Mouse (Mus musculus): ENCODE measurements around the gene Olfm1. TPM values are rescaled to one million over a fixed set of nuclear protein-coding genes. Genes with fewer than 3 reads are reported as not detected.
A peak's percentile ranks its signal among the peaks of the same experiment; 100 is the strongest.

Olfm1 gene
- polyA plus RNA-seq, 1 experiment from 2014 or later, result 6.9 TPM

- no peak overlapping the region for H3K27ac ChIP-seq
- no peaks in the 10 kb centered on the region for H3K9me3 ChIP-seq (replicated peaks)
- H3K36me3 ChIP-seq, result no peaks in the 10 kb centered on the region
- H3K4me3 ChIP-seq, result no peak overlapping the region
- peaks cover 22% of the 10 kb centered on the region for H3K4me1 ChIP-seq (replicated peaks)
- H3K9ac ChIP-seq, result no peak overlapping the region
- H3K27me3 ChIP-seq, result 0 out of 2 replicates have a peak, but pooled peaks cover 2% of the 10 kb centered on the region
- no peak overlapping the region for H3K4me2 ChIP-seq
- ATAC-seq (replicated peaks; ENCODE audit: insufficient number of reproducible peaks, insufficient read depth, low FRiP score, low read depth), result no peak
- 70% methylated on average over 5 of the region's 5 CpGs for WGBS
Measured at GRCm38 (mm10) chr2:28216211-28216775, 23.5 kb downstream of the Olfm1 start.

GRCm38 (mm10) chr2:28217783-28218182, 25.0 kb downstream of the Olfm1 start:
- no peak for ATAC-seq (replicated peaks; ENCODE audit: insufficient number of reproducible peaks, insufficient read depth, low FRiP score, low read depth)
- Histone ChIP-seq H3K4me2 (no peak overlapping the region), H3K4me1 (replicated peaks) (peaks cover 22% of the 10 kb centered on the region), H3K9ac (no peak overlapping the region), H3K9me3 (replicated peaks) (no peaks in the 10 kb centered on the region), H3K27me3 (0 out of 2 replicates have a peak, but pooled peaks cover 2% of the 10 kb centered on the region), H3K4me3 (no peak overlapping the region), H3K27ac (no peak overlapping the region), H3K36me3 (no peaks in the 10 kb centered on the region)
- 73% methylated on average over 1 of the region's 1 CpGs for WGBS

- 0 out of 2 replicates have a peak overlapping the region, but pooled peaks have one; percentile 14 for H3K4me2 ChIP-seq
- peaks cover 22% of the 10 kb centered on the region for H3K4me1 ChIP-seq (replicated peaks)
- ATAC-seq (replicated peaks; ENCODE audit: insufficient number of reproducible peaks, insufficient read depth, low FRiP score, low read depth), result peak; percentile 81
- no peaks in the 10 kb centered on the region for H3K9me3 ChIP-seq (replicated peaks)
- WGBS, result 31% methylated on average over 7 of the region's 7 CpGs
- no peaks in the 10 kb centered on the region for H3K36me3 ChIP-seq
- H3K9ac ChIP-seq, result no peak overlapping the region
- H3K4me3 ChIP-seq, result no peak overlapping the region
- peak overlapping the region; percentile 73 for H3K27ac ChIP-seq
- H3K27me3 ChIP-seq, result no peaks in the 10 kb centered on the region; the same call in 1 of the 2 replicates
Measured at GRCm38 (mm10) chr2:28218651-28219356, 26.0 kb downstream of the Olfm1 start.

- Histone ChIP-seq H3K4me3 (no peak overlapping the region), H3K9ac (no peak overlapping the region), H3K36me3 (no peaks in the 10 kb centered on the region), H3K27ac (peak overlapping the region; percentile 73), H3K4me1 (replicated peaks) (peaks cover 22% of the 10 kb centered on the region), H3K27me3 (no peaks in the 10 kb centered on the region; the same call in 1 of the 2 replicates), H3K9me3 (replicated peaks) (no peaks in the 10 kb centered on the region), H3K4me2 (no peak overlapping the region)
- 96% methylated on average over 1 of the region's 1 CpGs for WGBS
- no peak for ATAC-seq (replicated peaks; ENCODE audit: insufficient number of reproducible peaks, insufficient read depth, low FRiP score, low read depth)
Measured at GRCm38 (mm10) chr2:28219625-28220024, 26.8 kb downstream of the Olfm1 start.

GRCm38 (mm10) chr2:28221803-28222202, 29.0 kb downstream of the Olfm1 start:
- 41% methylated on average over 2 of the region's 2 CpGs for WGBS
- peaks cover 22% of the 10 kb centered on the region for H3K4me1 ChIP-seq (replicated peaks)
- H3K27ac ChIP-seq, result no peak overlapping the region
- H3K27me3 ChIP-seq, result peaks cover 8% of the 10 kb centered on the region; the same call in 1 of the 2 replicates
- no peaks in the 10 kb centered on the region for H3K9me3 ChIP-seq (replicated peaks)
- H3K36me3 ChIP-seq, result no peaks in the 10 kb centered on the region
- no peak overlapping the region for H3K9ac ChIP-seq
- H3K4me2 ChIP-seq, result no peak overlapping the region
- H3K4me3 ChIP-seq, result no peak overlapping the region
- no peak for ATAC-seq (replicated peaks; ENCODE audit: insufficient number of reproducible peaks, insufficient read depth, low FRiP score, low read depth)

GRCm38 (mm10) chr2:28224819-28225218, 32.0 kb downstream of the Olfm1 start:
- Histone ChIP-seq H3K27ac (no peak overlapping the region), H3K4me2 (no peak overlapping the region), H3K9me3 (replicated peaks) (no peaks in the 10 kb centered on the region), H3K9ac (no peak overlapping the region), H3K4me3 (no peak overlapping the region), H3K36me3 (no peaks in the 10 kb centered on the region), H3K27me3 (peaks cover 8% of the 10 kb centered on the region; the same call in 1 of the 2 replicates), H3K4me1 (replicated peaks) (peaks cover under 1% of the 10 kb centered on the region; the same call in 1 of the 2 replicates)
- 51% methylated on average over 5 of the region's 5 CpGs for WGBS
- no peak for ATAC-seq (replicated peaks; ENCODE audit: insufficient number of reproducible peaks, insufficient read depth, low FRiP score, low read depth)

- Histone ChIP-seq H3K36me3 (no peaks in the 10 kb centered on the region), H3K27ac (no peak overlapping the region), H3K9me3 (replicated peaks) (no peaks in the 10 kb centered on the region), H3K27me3 (peaks cover 8% of the 10 kb centered on the region; the same call in 1 of the 2 replicates), H3K4me2 (no peak overlapping the region), H3K4me3 (no peak overlapping the region), H3K4me1 (replicated peaks) (no peaks in the 10 kb centered on the region), H3K9ac (no peak overlapping the region)
- WGBS, result 36% methylated on average over 3 of the region's 3 CpGs
- ATAC-seq (replicated peaks; ENCODE audit: insufficient number of reproducible peaks, insufficient read depth, low FRiP score, low read depth), result no peak
Measured at GRCm38 (mm10) chr2:28225906-28226305, 33.1 kb downstream of the Olfm1 start.

- 71% methylated on average over 5 of the region's 5 CpGs for WGBS
- no peak for ATAC-seq (replicated peaks; ENCODE audit: insufficient number of reproducible peaks, insufficient read depth, low FRiP score, low read depth)
- H3K27ac ChIP-seq, result no peak overlapping the region
- no peak overlapping the region for H3K4me2 ChIP-seq
- no peaks in the 10 kb centered on the region for H3K36me3 ChIP-seq
- H3K4me3 ChIP-seq, result no peak overlapping the region
- H3K9me3 ChIP-seq (replicated peaks), result no peaks in the 10 kb centered on the region
- no peak overlapping the region for H3K9ac ChIP-seq
- H3K27me3 ChIP-seq, result peaks cover 8% of the 10 kb centered on the region; the same call in 1 of the 2 replicates
- no peaks in the 10 kb centered on the region for H3K4me1 ChIP-seq (replicated peaks)
Measured at GRCm38 (mm10) chr2:28226971-28227370, 34.2 kb downstream of the Olfm1 start.

- no peak overlapping the region for H3K9ac ChIP-seq
- H3K4me3 ChIP-seq, result no peak overlapping the region
- no peak for ATAC-seq (replicated peaks; ENCODE audit: insufficient number of reproducible peaks, insufficient read depth, low FRiP score, low read depth)
- no peaks in the 10 kb centered on the region for H3K9me3 ChIP-seq (replicated peaks)
- H3K27ac ChIP-seq, result no peak overlapping the region
- H3K27me3 ChIP-seq, result peaks cover 8% of the 10 kb centered on the region; the same call in 1 of the 2 replicates
- no peaks in the 10 kb centered on the region for H3K4me1 ChIP-seq (replicated peaks)
- no peaks in the 10 kb centered on the region for H3K36me3 ChIP-seq
- 47% methylated on average over 8 of the region's 8 CpGs for WGBS
- no peak overlapping the region for H3K4me2 ChIP-seq
Measured at GRCm38 (mm10) chr2:28227589-28228191, 34.9 kb downstream of the Olfm1 start.

- WGBS, result 82% methylated on average over 4 of the region's 4 CpGs
- H3K27me3 ChIP-seq, result 0 out of 2 replicates have a peak, but pooled peaks cover 11% of the 10 kb centered on the region
- no peak for ATAC-seq (replicated peaks; ENCODE audit: insufficient number of reproducible peaks, insufficient read depth, low FRiP score, low read depth)
- no peak overlapping the region for H3K9ac ChIP-seq
- no peaks in the 10 kb centered on the region for H3K36me3 ChIP-seq
- H3K4me3 ChIP-seq, result no peak overlapping the region
- no peaks in the 10 kb centered on the region for H3K9me3 ChIP-seq (replicated peaks)
- H3K4me2 ChIP-seq, result no peak overlapping the region
- H3K27ac ChIP-seq, result no peak overlapping the region
- no peaks in the 10 kb centered on the region for H3K4me1 ChIP-seq (replicated peaks)
Measured at GRCm38 (mm10) chr2:28228364-28228763, 35.6 kb downstream of the Olfm1 start.

- WGBS, result 73% methylated on average over 4 of the region's 4 CpGs
- Histone ChIP-seq H3K4me1 (replicated peaks) (0 out of 2 replicates have a peak, but pooled peaks cover 2% of the 10 kb centered on the region), H3K4me3 (no peak overlapping the region), H3K9ac (no peak overlapping the region), H3K36me3 (no peaks in the 10 kb centered on the region), H3K9me3 (replicated peaks) (no peaks in the 10 kb centered on the region), H3K27ac (no peak overlapping the region), H3K4me2 (no peak overlapping the region), H3K27me3 (0 out of 2 replicates have a peak, but pooled peaks cover 5% of the 10 kb centered on the region)
- ATAC-seq (replicated peaks; ENCODE audit: insufficient number of reproducible peaks, insufficient read depth, low FRiP score, low read depth), result no peak
Measured at GRCm38 (mm10) chr2:28235129-28235528, 42.3 kb downstream of the Olfm1 start.
